Mouse (Mus musculus) lung, embryonic 15.5 days (tissue): ENCODE results near the gene Sox12. TPM values are rescaled to one million over a fixed set of nuclear protein-coding genes. Genes with fewer than 3 reads are reported as not detected.
"Not testable (repeated sequence)": the region's sequence is repeated elsewhere in the genome, so short reads cannot be mapped to it uniquely, and the experiment has no call there.

Experiments
- ATAC-seq: fragments of 200-750 bp; cut with Nextera tagmentation; 2 replicates; pipeline ENCODE4 v1.8.0; 2017; ENCODE audit warnings: moderate number of reproducible peaks, borderline replicate concordance; ENCODE audit not compliant: low FRiP score, low TSS enrichment; ENCODE audit errors: extremely low read depth
- H3K27ac ChIP-seq: fragments of 300-500 bp; sonication (generic); 2 replicates; pipeline ENCODE4 v1.5.1; 2015; ENCODE audit warnings: moderate library complexity, mild to moderate bottlenecking, inconsistent platforms
- H3K27me3 ChIP-seq: fragments of 300-500 bp; sonication (generic); 2 replicates; pipeline ENCODE4 v1.6.1; 2015; ENCODE audit warnings: inconsistent platforms
- H3K36me3 ChIP-seq: fragments of 300-500 bp; sonication (generic); 2 replicates; pipeline ENCODE4 v1.6.1; 2015; ENCODE audit warnings: inconsistent platforms
- H3K4me1 ChIP-seq: fragments of 300-500 bp; sonication (generic); 2 replicates; pipeline ENCODE4 v1.6.1; 2015; ENCODE audit warnings: inconsistent platforms
- H3K4me2 ChIP-seq: fragments of 300-500 bp; sonication (generic); 2 replicates; pipeline ENCODE4 v1.6.1; 2015; ENCODE audit warnings: inconsistent platforms, mild to moderate bottlenecking, moderate library complexity
- H3K4me3 ChIP-seq: fragments of 300-500 bp; sonication (generic); 2 replicates; pipeline ENCODE4 v1.5.1; 2015; ENCODE audit warnings: mild to moderate bottlenecking, inconsistent platforms
- H3K9ac ChIP-seq: fragments of 300-500 bp; sonication (generic); 2 replicates; pipeline ENCODE4 v1.6.1; 2015; ENCODE audit warnings: inconsistent platforms
- H3K9me3 ChIP-seq: fragments of 300-500 bp; sonication (generic); 2 replicates; pipeline ENCODE4 v1.6.1; 2016; ENCODE audit warnings: inconsistent platforms
- WGBS: fragments of 180-500 bp; shearing (Covaris S2); methylation state at CpG from one replicate; pipeline ENCODE4 v1.1.7; 2015; 5-methylcytosine and 5-hydroxymethylcytosine counted together
- polyA plus RNA-seq: library from polyadenylated mRNA; unstranded; fragments of >200 nt; fragmentation: Nextera tagmentation; extraction: Ambion mirVana; gene quantifications from 2 replicates; pipeline ENCODE4 v1.2.1, GENCODE M21; 2015

Gene Sox12
- polyA plus RNA-seq, 1 experiment from 2014 or later = 10.5 TPM

GRCm38 (mm10) chr2:152372661-152373060 is 25.2 kb downstream of the Sox12 start:
- Histone ChIP-seq H3K9ac (no peak overlapping the region), H3K27me3 (peaks cover 33% of the 10 kb centered on the region), H3K27ac (no peak overlapping the region), H3K4me2 (no peak overlapping the region), H3K9me3 (no peaks in the 10 kb centered on the region), H3K36me3 (no peaks in the 10 kb centered on the region), H3K4me3 (no peak overlapping the region), H3K4me1 (peaks cover 8% of the 10 kb centered on the region; the same call in 1 of the 2 replicates)
- 60% methylated on average over 4 of the region's 4 CpGs for WGBS
- ATAC-seq = no peak

GRCm38 (mm10) chr2:152372104-152372503 is 25.8 kb downstream of the Sox12 start:
- no peak overlapping the region for H3K9ac ChIP-seq
- no peaks in the 10 kb centered on the region for H3K9me3 ChIP-seq
- no peak for ATAC-seq
- 70% methylated on average over 7 of the region's 7 CpGs for WGBS
- H3K36me3 ChIP-seq = no peaks in the 10 kb centered on the region
- H3K4me2 ChIP-seq = no peak overlapping the region
- H3K27ac ChIP-seq = no peak overlapping the region
- H3K27me3 ChIP-seq = peaks cover 32% of the 10 kb centered on the region
- H3K4me1 ChIP-seq = peaks cover 8% of the 10 kb centered on the region; the same call in 1 of the 2 replicates
- no peak overlapping the region for H3K4me3 ChIP-seq

- 21% methylated on average over 14 of the region's 14 CpGs for WGBS
- ATAC-seq = peak; percentile 16; the same call in 1 of the 2 replicates
- peaks cover 4% of the 10 kb centered on the region; the same call in 1 of the 2 replicates for H3K4me1 ChIP-seq
- no peak overlapping the region for H3K4me3 ChIP-seq
- peak overlapping the region; percentile 28; the same call in 1 of the 2 replicates for H3K4me2 ChIP-seq
- no peak overlapping the region for H3K27ac ChIP-seq
- no peaks in the 10 kb centered on the region for H3K36me3 ChIP-seq
- no peak overlapping the region for H3K9ac ChIP-seq
- H3K27me3 ChIP-seq = 0 out of 2 replicates have a peak, but pooled peaks cover 1% of the 10 kb centered on the region
- no peaks in the 10 kb centered on the region for H3K9me3 ChIP-seq
These were observed 29.2 kb downstream of the Sox12 start for GRCm38 (mm10) chr2:152368532-152369140.

GRCm38 (mm10) chr2:152367917-152368316 is 29.9 kb downstream of the Sox12 start:
- H3K27ac ChIP-seq = no peak overlapping the region
- H3K4me2 ChIP-seq = no peak overlapping the region
- no peaks in the 10 kb centered on the region for H3K27me3 ChIP-seq
- ATAC-seq = no peak
- WGBS = 60% methylated on average over 5 of the region's 5 CpGs
- H3K36me3 ChIP-seq = no peaks in the 10 kb centered on the region
- no peak overlapping the region for H3K9ac ChIP-seq
- peaks cover 7% of the 10 kb centered on the region; the same call in 1 of the 2 replicates for H3K4me1 ChIP-seq
- no peaks in the 10 kb centered on the region for H3K9me3 ChIP-seq
- H3K4me3 ChIP-seq = no peak overlapping the region

GRCm38 (mm10) chr2:152363245-152364147 is 34.4 kb downstream of the Sox12 start:
- 8% methylated on average over 17 of the region's 17 CpGs for WGBS
- Histone ChIP-seq H3K4me1 (peaks cover 16% of the 10 kb centered on the region), H3K4me3 (peak overlapping the region; percentile 15; the same call in 1 of the 2 replicates), H3K27me3 (no peaks in the 10 kb centered on the region), H3K9me3 (no peaks in the 10 kb centered on the region), H3K9ac (no peak overlapping the region), H3K27ac (peak overlapping the region; percentile 65), H3K4me2 (peak overlapping the region; percentile 47), H3K36me3 (no peaks in the 10 kb centered on the region)
- peak; percentile 47; the same call in 1 of the 2 replicates for ATAC-seq

GRCm38 (mm10) chr2:152361193-152361592 is 36.7 kb downstream of the Sox12 start:
- no peaks in the 10 kb centered on the region for H3K9me3 ChIP-seq
- 85% methylated on average over 8 of the region's 8 CpGs for WGBS
- H3K27ac ChIP-seq = peak overlapping the region; percentile 54
- no peaks in the 10 kb centered on the region for H3K36me3 ChIP-seq
- no peaks in the 10 kb centered on the region for H3K27me3 ChIP-seq
- ATAC-seq = no peak
- peaks cover 16% of the 10 kb centered on the region for H3K4me1 ChIP-seq
- no peak overlapping the region for H3K4me3 ChIP-seq
- H3K9ac ChIP-seq = no peak overlapping the region
- H3K4me2 ChIP-seq = no peak overlapping the region

- peak; percentile 43 for ATAC-seq
- H3K4me3 ChIP-seq = no peak overlapping the region
- H3K4me2 ChIP-seq = no peak overlapping the region
- WGBS = 28% methylated on average over 7 of the region's 7 CpGs
- peaks cover 16% of the 10 kb centered on the region for H3K4me1 ChIP-seq
- H3K36me3 ChIP-seq = no peaks in the 10 kb centered on the region
- no peaks in the 10 kb centered on the region for H3K9me3 ChIP-seq
- H3K27ac ChIP-seq = peak overlapping the region; percentile 54
- H3K9ac ChIP-seq = no peak overlapping the region
- no peaks in the 10 kb centered on the region for H3K27me3 ChIP-seq
These were observed 37.5 kb downstream of the Sox12 start for GRCm38 (mm10) chr2:152360271-152360775.

- 31% methylated on average over 5 of the region's 5 CpGs for WGBS
These were observed 38.2 kb downstream of the Sox12 start for GRCm38 (mm10) chr2:152359616-152360015.

GRCm38 (mm10) chr2:152358977-152359376 is 38.9 kb downstream of the Sox12 start:
- peaks cover 15% of the 10 kb centered on the region for H3K4me1 ChIP-seq
- not testable (repeated sequence) for H3K4me2 ChIP-seq, H3K36me3 ChIP-seq, H3K9me3 ChIP-seq, H3K4me3 ChIP-seq, H3K27me3 ChIP-seq, H3K27ac ChIP-seq, H3K9ac ChIP-seq, ATAC-seq
- 68% methylated on average over 5 of the region's 5 CpGs for WGBS

More at GRCm38 (mm10) chr2:152359616-152360015, 38.2 kb downstream of the Sox12 start:
- no peaks in the 10 kb centered on the region for H3K36me3 ChIP-seq
- no peak overlapping the region for H3K4me3 ChIP-seq
- ATAC-seq = no peak
- no peak overlapping the region for H3K9ac ChIP-seq
- H3K27ac ChIP-seq = no peak overlapping the region
- H3K4me1 ChIP-seq = peaks cover 16% of the 10 kb centered on the region
- H3K9me3 ChIP-seq = no peaks in the 10 kb centered on the region
- no peak overlapping the region for H3K4me2 ChIP-seq
- H3K27me3 ChIP-seq = no peaks in the 10 kb centered on the region

GRCm38 (mm10) chr2:152357254-152357653 is 40.6 kb downstream of the Sox12 start:
- no peak overlapping the region for H3K27ac ChIP-seq
- H3K4me2 ChIP-seq = no peak overlapping the region
- WGBS = 82% methylated on average over 3 of the region's 3 CpGs
- H3K27me3 ChIP-seq = no peaks in the 10 kb centered on the region
- no peaks in the 10 kb centered on the region for H3K9me3 ChIP-seq
- ATAC-seq = no peak
- peaks cover 9% of the 10 kb centered on the region; the same call in 1 of the 2 replicates for H3K4me1 ChIP-seq
- H3K36me3 ChIP-seq = no peaks in the 10 kb centered on the region
- H3K9ac ChIP-seq = no peak overlapping the region
- H3K4me3 ChIP-seq = no peak overlapping the region

- Histone ChIP-seq H3K4me1 (peaks cover 8% of the 10 kb centered on the region), H3K4me3 (no peak overlapping the region), H3K9ac (no peak overlapping the region), H3K27ac (no peak overlapping the region), H3K4me2 (no peak overlapping the region), H3K9me3 (no peaks in the 10 kb centered on the region), H3K36me3 (no peaks in the 10 kb centered on the region), H3K27me3 (no peaks in the 10 kb centered on the region)
- WGBS = 85% methylated on average over 8 of the region's 8 CpGs
- peak; percentile 60; the same call in 1 of the 2 replicates for ATAC-seq
These were observed 47.9 kb downstream of the Sox12 start for GRCm38 (mm10) chr2:152349842-152350540.
